Mouse (Mus musculus) c-Kit-negative CD71-positive TER-119-positive erythroid progenitor cells, embryonic 14.5 days (primary cell): ENCODE data around the gene Ccdc36.

Experiments
- DNase-seq: peaks from one replicate; pipeline ENCODE4 v3.0.0-alpha.2; 2013; ENCODE audit warnings: low read depth, low spot score

Ccdc36 gene

DNA sequence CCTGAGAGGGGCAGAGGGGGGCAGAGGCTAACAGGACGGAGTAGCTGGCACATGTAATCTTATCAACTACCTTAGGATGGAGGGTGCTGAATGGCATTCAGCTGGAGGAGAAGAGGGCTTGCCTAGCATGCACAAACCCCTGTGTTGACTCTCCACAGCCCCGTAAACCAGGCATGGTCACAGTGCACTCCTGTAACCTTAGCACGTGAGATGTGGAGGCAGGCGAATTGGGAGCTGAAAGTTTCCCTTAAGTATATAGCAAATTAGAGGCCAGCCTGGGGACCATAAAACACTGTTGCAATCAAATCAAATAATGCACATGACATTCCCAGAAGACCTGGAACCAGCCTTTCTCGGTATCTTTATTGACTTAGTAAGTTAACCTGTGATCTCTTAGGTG, 49.5 kb downstream of the Ccdc36 start:
- DNase-seq = no peak

- no peak for DNase-seq
These were observed 50.0 kb downstream of the Ccdc36 start for GRCm38 (mm10) chr9:108378234-108378633.
